Mouse (Mus musculus) liver, postnatal 0 days (tissue): ENCODE data around the gene Gtf3c6. TPM values are rescaled to one million over a fixed set of nuclear protein-coding genes. Genes with fewer than 3 reads are reported as not detected.

ENCODE experiments used
- ATAC-seq: fragments of 200-750 bp; cut with Nextera tagmentation; 2 replicates; pipeline ENCODE4 v1.8.0; 2017; ENCODE audit warnings: mild to moderate bottlenecking, moderate library complexity
- DNase-seq: peaks from one replicate; pipeline ENCODE4 v3.0.0-alpha.2; 2016
- H3K27ac ChIP-seq: fragments of 300-500 bp; sonication (generic); 2 replicates; pipeline ENCODE4 v1.5.1; 2014; ENCODE audit warnings: antibody characterized with exemption, moderate library complexity, mild to moderate bottlenecking, low read depth
- H3K27me3 ChIP-seq: fragments of 300-500 bp; sonication (generic); 2 replicates; pipeline ENCODE4 v1.6.1; 2014; ENCODE audit warnings: low read length, control low read depth, mixed read lengths; ENCODE audit not compliant: insufficient read depth
- H3K36me3 ChIP-seq: fragments of 300-500 bp; sonication (generic); replicated peaks from 2 replicates; pipeline ENCODE4 v1.6.1; 2014; ENCODE audit warnings: mild to moderate bottlenecking, control low read depth, low read length, moderate library complexity, mixed read lengths; ENCODE audit not compliant: insufficient read depth
- H3K4me1 ChIP-seq: fragments of 300-500 bp; sonication (generic); 2 replicates; pipeline ENCODE4 v1.6.1; 2014; ENCODE audit warnings: antibody characterized with exemption, mild to moderate bottlenecking, control low read depth; ENCODE audit not compliant: insufficient read depth
- H3K4me2 ChIP-seq: fragments of 300-500 bp; sonication (generic); 2 replicates; pipeline ENCODE4 v1.6.1; 2014; ENCODE audit warnings: low read depth, mild to moderate bottlenecking, low read length, moderate library complexity, mixed read lengths
- H3K4me3 ChIP-seq: fragments of 300-500 bp; sonication (generic); 2 replicates; pipeline ENCODE4 v1.5.1; 2014; ENCODE audit warnings: low read depth, low read length
- H3K9ac ChIP-seq: fragments of 300-500 bp; sonication (generic); replicated peaks from 2 replicates; pipeline ENCODE4 v1.6.1; 2014; ENCODE audit warnings: mild to moderate bottlenecking, moderate library complexity
- H3K9me3 ChIP-seq: fragments of 300-500 bp; sonication (generic); 2 replicates; pipeline ENCODE4 v1.6.1; 2016; ENCODE audit warnings: mild to moderate bottlenecking, control low read depth, low read length, mixed read lengths
- CTCF ChIP-seq: sonication (generic); IDR thresholded peaks from 2 replicates; pipeline ENCODE4 v1.5.1; 2016; ENCODE audit warnings: antibody characterized with exemption, low read depth
- EP300 ChIP-seq: IDR thresholded peaks from 2 replicates; pipeline ENCODE4 v1.6.1; 2016; ENCODE audit warnings: antibody characterized with exemption, low read depth, mild to moderate bottlenecking
- WGBS: fragments of 180-500 bp; shearing (Covaris S2); extraction: QIAGEN DNeasy Blood & Tissue Kit; methylation state at CpG from one replicate; pipeline ENCODE4 v1.1.7; 2014; ENCODE audit not compliant: insufficient replicate concordance; 5-methylcytosine and 5-hydroxymethylcytosine counted together
- polyA plus RNA-seq: library from polyadenylated mRNA; unstranded; fragments of >200 nt; fragmentation: Nextera tagmentation; extraction: Ambion mirVana; gene quantifications from 2 replicates; pipeline ENCODE4 v1.2.1, GENCODE M21; 2015

Gtf3c6 gene
- polyA plus RNA-seq, 1 experiment from 2014 or later, result 28.3 TPM

- ATAC-seq (no peak), DNase-seq (no peak)
- no peak overlapping the region for H3K4me2 ChIP-seq
- no peak for TF ChIP-seq CTCF
- TF ChIP-seq EP300, result no peak
- H3K36me3 ChIP-seq, result peaks cover 38% of the 10 kb centered on the region
- no peak overlapping the region for H3K4me3 ChIP-seq
- H3K9ac ChIP-seq, result no peak overlapping the region
- no peak overlapping the region for H3K27ac ChIP-seq
- peaks cover 9% of the 10 kb centered on the region for H3K4me1 ChIP-seq
- 85% methylated on average over 6 of the region's 6 CpGs for WGBS
- H3K27me3 ChIP-seq, result no peaks in the 10 kb centered on the region
- H3K9me3 ChIP-seq, result no peaks in the 10 kb centered on the region
Measured at GRCm38 (mm10) chr10:40292640-40293039, 34.7 kb upstream of the Gtf3c6 start.

DNA sequence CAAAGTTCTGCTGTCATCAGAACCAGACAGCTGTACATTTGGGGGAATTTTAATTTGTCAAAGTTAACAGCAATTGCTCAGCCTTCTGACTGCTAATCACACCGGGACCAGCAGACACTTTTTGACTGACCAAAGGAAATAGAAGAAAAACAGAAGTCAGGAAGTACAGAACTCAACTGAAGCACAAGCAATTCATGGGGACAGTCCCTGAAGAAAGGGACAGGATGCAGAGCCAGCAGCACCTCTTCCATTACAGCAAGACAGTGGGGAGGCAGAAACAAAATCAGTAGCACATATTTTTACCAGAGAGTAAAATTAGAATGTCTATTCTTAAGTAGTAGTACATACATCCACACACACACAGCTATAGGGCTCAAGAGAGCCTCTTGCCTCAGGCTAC is 28.9 kb upstream of the Gtf3c6 start:
- DNase-seq (no peak), ATAC-seq (no peak)
- Histone ChIP-seq H3K9me3 (no peaks in the 10 kb centered on the region), H3K36me3 (peaks cover 27% of the 10 kb centered on the region), H3K9ac (no peak overlapping the region), H3K4me3 (no peak overlapping the region), H3K27ac (no peak overlapping the region), H3K4me2 (no peak overlapping the region), H3K4me1 (no peaks in the 10 kb centered on the region), H3K27me3 (no peaks in the 10 kb centered on the region)
- TF ChIP-seq CTCF (no peak), EP300 (no peak)
- 58% methylated on average over 1 of the region's 1 CpGs for WGBS

- ATAC-seq (no peak), DNase-seq (no peak)
- Histone ChIP-seq H3K27me3 (no peaks in the 10 kb centered on the region), H3K9ac (no peak overlapping the region), H3K9me3 (no peaks in the 10 kb centered on the region), H3K4me3 (no peak overlapping the region), H3K36me3 (peaks cover 18% of the 10 kb centered on the region), H3K4me1 (no peaks in the 10 kb centered on the region), H3K4me2 (no peak overlapping the region), H3K27ac (no peak overlapping the region)
- TF ChIP-seq EP300, result no peak
- no peak for TF ChIP-seq CTCF
- 76% methylated on average over 1 of the region's 1 CpGs for WGBS
Measured at GRCm38 (mm10) chr10:40285571-40285970, 27.7 kb upstream of the Gtf3c6 start.

DNA sequence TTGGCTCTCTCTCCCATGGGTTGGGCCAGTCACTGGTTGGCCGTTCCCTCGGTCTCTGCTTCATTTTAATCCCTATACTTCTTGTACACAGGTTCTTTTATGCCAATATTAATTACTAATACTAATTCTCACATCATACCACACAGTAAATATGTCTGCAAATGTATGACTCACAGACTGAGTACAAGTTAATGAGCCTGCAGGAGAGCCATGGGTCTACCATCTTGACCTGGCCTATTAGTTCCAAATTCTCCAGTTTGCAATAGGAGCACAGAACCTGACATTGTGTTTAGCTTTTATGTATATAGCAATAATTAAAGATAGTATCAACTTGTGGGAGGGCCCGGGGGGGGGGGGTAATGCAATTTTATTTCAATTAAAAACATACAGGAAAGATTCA is 27.1 kb upstream of the Gtf3c6 start:
- Histone ChIP-seq H3K36me3 (peaks cover 16% of the 10 kb centered on the region), H3K9ac (no peak overlapping the region), H3K4me2 (no peak overlapping the region), H3K27me3 (no peaks in the 10 kb centered on the region), H3K27ac (no peak overlapping the region), H3K9me3 (no peaks in the 10 kb centered on the region), H3K4me1 (no peaks in the 10 kb centered on the region), H3K4me3 (no peak overlapping the region)
- TF ChIP-seq EP300 (no peak), CTCF (no peak)
- WGBS, result 81% methylated on average over 3 of the region's 3 CpGs
- no peak for DNase-seq
- ATAC-seq, result no peak

DNA sequence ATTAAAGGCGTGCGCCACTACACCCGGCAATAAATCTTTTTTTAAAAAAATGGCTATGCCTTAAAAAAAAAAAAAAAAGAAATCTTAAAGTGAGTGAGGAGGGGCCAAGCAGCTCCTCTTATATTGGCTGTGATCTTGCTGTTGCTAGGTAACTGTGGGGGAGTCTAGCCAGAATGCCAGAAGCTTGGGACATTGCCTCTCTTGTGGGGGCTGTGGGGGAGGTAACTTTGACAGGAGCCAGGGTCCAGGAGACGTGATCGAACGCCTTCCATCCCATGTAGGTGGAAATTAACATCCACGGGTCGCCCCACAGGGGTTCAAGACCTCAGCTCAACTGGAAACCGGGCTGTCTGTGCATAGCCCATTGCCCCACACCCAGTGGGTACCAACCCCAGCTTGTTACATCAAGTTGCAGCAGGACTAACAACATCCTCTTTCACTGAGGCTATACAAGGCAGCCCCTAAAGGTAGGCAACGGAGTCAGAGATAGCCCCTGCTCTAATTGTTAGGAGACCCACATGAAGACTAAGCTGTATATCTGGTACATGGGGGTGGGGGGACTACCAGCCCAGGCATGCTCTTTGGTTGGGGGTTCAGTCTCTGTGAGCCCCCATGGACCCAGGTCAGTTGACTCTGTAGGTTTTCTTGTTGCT is 26.4 kb upstream of the Gtf3c6 start:
- ATAC-seq (no peak), DNase-seq (no peak)
- Histone ChIP-seq H3K27me3 (no peaks in the 10 kb centered on the region), H3K36me3 (peaks cover 12% of the 10 kb centered on the region), H3K4me1 (no peaks in the 10 kb centered on the region), H3K9me3 (no peaks in the 10 kb centered on the region), H3K27ac (no peak overlapping the region), H3K4me3 (no peak overlapping the region), H3K4me2 (no peak overlapping the region), H3K9ac (no peak overlapping the region)
- TF ChIP-seq EP300, result no peak
- TF ChIP-seq CTCF, result no peak
- 84% methylated on average over 10 of the region's 10 CpGs for WGBS

DNA sequence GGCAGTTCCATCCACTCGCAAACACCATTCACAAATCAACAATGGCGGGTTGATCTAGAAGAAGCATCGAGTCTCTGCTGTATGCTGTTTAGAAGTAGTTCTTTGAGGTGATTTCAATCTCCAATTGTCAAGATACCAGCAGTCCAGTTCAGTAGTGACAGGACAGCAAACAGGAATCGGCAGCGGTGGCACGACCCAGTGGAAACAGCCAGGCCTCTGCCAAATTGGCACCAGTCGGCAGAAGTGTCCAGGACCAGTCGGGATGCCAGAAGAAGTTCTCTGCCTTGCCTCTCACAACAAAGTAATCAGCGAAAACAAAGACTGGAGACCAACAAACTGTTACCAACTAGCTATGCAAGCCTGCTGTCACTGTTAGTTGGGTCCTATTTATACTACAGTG is 25.7 kb upstream of the Gtf3c6 start:
- DNase-seq (no peak), ATAC-seq (no peak)
- TF ChIP-seq EP300, result no peak
- no peak for TF ChIP-seq CTCF
- H3K9ac ChIP-seq, result no peak overlapping the region
- 92% methylated on average over 9 of the region's 9 CpGs for WGBS
- no peaks in the 10 kb centered on the region for H3K9me3 ChIP-seq
- peaks cover 11% of the 10 kb centered on the region; the same call in 1 of the 2 replicates for H3K36me3 ChIP-seq
- no peak overlapping the region for H3K4me3 ChIP-seq
- no peak overlapping the region for H3K4me2 ChIP-seq
- no peak overlapping the region for H3K27ac ChIP-seq
- no peaks in the 10 kb centered on the region for H3K27me3 ChIP-seq
- no peaks in the 10 kb centered on the region for H3K4me1 ChIP-seq

- DNase-seq, result no peak
- Histone ChIP-seq H3K9ac (no peak overlapping the region), H3K27ac (no peak overlapping the region), H3K27me3 (no peaks in the 10 kb centered on the region), H3K4me1 (no peaks in the 10 kb centered on the region), H3K4me3 (no peak overlapping the region), H3K9me3 (no peaks in the 10 kb centered on the region), H3K4me2 (no peak overlapping the region), H3K36me3 (peaks cover 4% of the 10 kb centered on the region; the same call in 1 of the 2 replicates)
- ATAC-seq, result no peak
- TF ChIP-seq CTCF (no peak), EP300 (no peak)
- 90% methylated on average over 2 of the region's 2 CpGs for WGBS
Measured at GRCm38 (mm10) chr10:40281565-40281964, 23.7 kb upstream of the Gtf3c6 start.
